Mouse (Mus musculus) R1 (cell line): ENCODE data around the gene Rhoc.
A peak's percentile ranks its signal among the peaks of the same experiment; 100 is the strongest.
"Not testable (repeated sequence)": the region's sequence is repeated elsewhere in the genome, so short reads cannot be mapped to it uniquely, and the experiment has no call there.

Source experiments
- DNase-seq: peaks from one replicate; pipeline ENCODE4 v3.0.0-alpha.2; 2018; ENCODE audit warnings: low read depth, low spot score

Rhoc gene

GRCm38 (mm10) chr3:104788075-104788474 lies at the start of gene Rhoc:
TSS of gene Rhoc (plus strand) at chr3:104788375.
- DNase-seq = no peak

- DNase-seq = no peak
Observed at GRCm38 (mm10) chr3:104741954-104742353, 46.2 kb upstream of the Rhoc start.

- no peak for DNase-seq
Observed at GRCm38 (mm10) chr3:104743161-104743560, 45.0 kb upstream of the Rhoc start.

- no peak for DNase-seq
Observed at GRCm38 (mm10) chr3:104743864-104744263, 44.3 kb upstream of the Rhoc start.

GRCm38 (mm10) chr3:104752845-104753244 lies 35.3 kb upstream of the Rhoc start:
- DNase-seq = peak; percentile 31

- peak; percentile 80 for DNase-seq
Observed at GRCm38 (mm10) chr3:104758406-104758805, 29.8 kb upstream of the Rhoc start.

- DNase-seq = no peak
Observed at GRCm38 (mm10) chr3:104758869-104759268, 29.3 kb upstream of the Rhoc start.

GRCm38 (mm10) chr3:104762103-104762863 lies 25.9 kb upstream of the Rhoc start:
- not testable (repeated sequence) for DNase-seq

- DNase-seq = peak; percentile 76
Observed at GRCm38 (mm10) chr3:104765021-104765420, 23.2 kb upstream of the Rhoc start.

GRCm38 (mm10) chr3:104767141-104767540 lies 21.0 kb upstream of the Rhoc start:
- DNase-seq = no peak

GRCm38 (mm10) chr3:104767716-104768115 lies 20.5 kb upstream of the Rhoc start:
- no peak for DNase-seq

- no peak for DNase-seq
Observed at GRCm38 (mm10) chr3:104769135-104769534, 19.0 kb upstream of the Rhoc start.

- peak; percentile 84 for DNase-seq
Observed at GRCm38 (mm10) chr3:104770035-104770434, 18.1 kb upstream of the Rhoc start.

GRCm38 (mm10) chr3:104770918-104771317 lies 17.3 kb upstream of the Rhoc start:
- no peak for DNase-seq

- no peak for DNase-seq
Observed at GRCm38 (mm10) chr3:104771460-104771859, 16.7 kb upstream of the Rhoc start.

- no peak for DNase-seq
Observed at GRCm38 (mm10) chr3:104773301-104773700, 14.9 kb upstream of the Rhoc start.

GRCm38 (mm10) chr3:104777342-104777741 lies 10.8 kb upstream of the Rhoc start:
- peak; percentile 34 for DNase-seq

- DNase-seq = peak; percentile 83
Observed at GRCm38 (mm10) chr3:104779949-104780348, 8.2 kb upstream of the Rhoc start.

- DNase-seq = peak; percentile 91
Observed at GRCm38 (mm10) chr3:104780561-104781420, 7.4 kb upstream of the Rhoc start, which contains the start of gene Ppm1j. TSS of gene Ppm1j (plus strand) at chr3:104781056.

- peak; percentile 59 for DNase-seq
Observed at GRCm38 (mm10) chr3:104781471-104781903, 6.7 kb upstream of the Rhoc start, which contains the start of gene Fam19a3. TSS of gene Fam19a3 (minus strand) at chr3:104781840.

GRCm38 (mm10) chr3:104782061-104782681 lies 6.0 kb upstream of the Rhoc start:
- DNase-seq = peak; percentile 90

GRCm38 (mm10) chr3:104783971-104784500 lies 4.1 kb upstream of the Rhoc start:
- peak; percentile 86 for DNase-seq
